Mouse (Mus musculus) testis, adult 2 months (tissue): Measurements from ENCODE around the gene Usp33.

Experiments
- CTCF ChIP-seq: fragments of 200-500 bp; IDR thresholded peaks from 2 replicates; pipeline ENCODE4 v1.5.1; 2012; ENCODE audit warnings: low read depth, mild to moderate bottlenecking, inconsistent platforms, low read length, moderate library complexity; ENCODE audit not compliant: control insufficient read depth, insufficient read depth, insufficient replicate concordance
- POLR2A ChIP-seq: fragments of 200-500 bp; IDR thresholded peaks from 2 replicates; pipeline ENCODE4 v1.6.1; 2012; ENCODE audit warnings: low read depth, mild to moderate bottlenecking, inconsistent platforms, low read length, moderate library complexity; ENCODE audit not compliant: control insufficient read depth

GRCm38 (mm10) chr3:152432677-152433076, 86.4 kb downstream of the Usp33 start:
- TF ChIP-seq CTCF (no peak), POLR2A (no peak)
